16 mouse cellular contexts compared by ENCODE assay signal in the genomic region with DNA sequence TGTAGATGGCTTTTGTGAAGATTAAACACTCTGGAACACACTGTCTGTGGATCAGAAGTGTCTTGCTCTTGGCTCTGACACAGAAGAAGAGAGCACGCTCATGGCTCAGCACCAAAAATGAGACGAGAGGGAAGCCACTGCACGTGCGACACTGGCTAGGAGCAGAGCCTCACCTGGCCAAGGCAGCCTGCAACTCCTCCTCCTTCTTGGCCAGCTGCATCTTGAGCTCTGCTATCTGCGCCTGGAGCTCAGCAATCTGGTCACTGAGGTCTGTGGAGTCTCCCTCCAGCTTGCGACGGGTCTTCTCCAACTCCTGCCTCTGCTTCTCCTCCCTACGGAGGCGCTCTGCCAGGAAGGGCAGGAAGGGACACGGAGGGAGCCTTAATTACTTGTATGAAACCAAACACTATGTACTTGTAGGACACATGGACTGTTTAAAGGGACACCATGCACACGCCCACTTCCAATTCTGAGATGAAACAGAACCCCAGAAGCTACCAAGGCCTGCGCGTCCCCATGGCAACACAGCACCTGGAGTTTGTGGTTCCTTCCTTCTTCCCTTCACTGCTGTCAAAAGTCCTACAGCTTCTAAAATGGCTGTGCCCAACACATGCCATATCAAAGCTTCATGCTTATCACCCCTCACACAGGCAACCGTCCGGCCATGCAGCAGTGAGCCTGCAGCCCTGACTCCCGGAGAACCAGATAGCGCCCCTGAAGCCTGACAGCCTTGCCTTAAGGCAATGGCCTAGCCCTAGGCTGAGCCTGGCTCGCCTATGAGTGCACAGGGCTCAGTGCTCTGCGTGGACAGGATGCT. TPM values are rescaled to one million over a fixed set of nuclear protein-coding genes. Genes with fewer than 3 reads are reported as not detected.
DNase-seq lines count a peak whose midpoint lies in the region; ATAC-seq and TF ChIP-seq lines count a peak whose summit lies in the region.
"Had no signal": no experiment of that assay in that cellular context is flagged by ENCODE, and none has a peak within 500 bp of the region (broad histone marks: within the 10 kb centered on the region; RNA-seq: fewer than 3 reads in every experiment).

No protein-coding gene starts in this region.

- no peaks in the 10 kb centered on the region for H3K9me3 ChIP-seq in MEL (replicated peaks; ENCODE audit: insufficient read depth, low read length)
- H3K9me3 ChIP-seq in liver, embryonic 12.5 days (replicated peaks), result no peaks in the 10 kb centered on the region
- H3K9me3 ChIP-seq in forebrain, embryonic 11.5 days (ENCODE audit: control insufficient read depth, low read length), result no peaks in the 10 kb centered on the region
- H3K9me3 ChIP-seq: lung, embryonic 15.5 days; midbrain, embryonic 12.5 days had no signal

- H3K79me2 ChIP-seq in MEL (ENCODE audit: control insufficient read depth, insufficient read depth, low read length, poor library complexity), result no peaks in the 10 kb centered on the region

- no peak for TF ChIP-seq RAD21 in MEL (IDR thresholded peaks at IDR 0.05; ENCODE audit: low read depth, low read length)

- peak; percentile 98 for ATAC-seq in liver, embryonic 12.5 days
- 0 out of 2 replicates have a peak, but pooled peaks have one; percentile 3 for ATAC-seq in monocyte, adult 5-6 weeks (replicated peaks; ENCODE audit: insufficient number of reproducible peaks, low FRiP score, low TSS enrichment, poor library complexity, severe bottlenecking)
- ATAC-seq in forebrain, embryonic 11.5 days (replicated peaks; ENCODE audit: low FRiP score), result no peak
- ATAC-seq: hindbrain, postnatal 0 days had no signal

- WGBS in liver, embryonic 12.5 days (ENCODE audit: insufficient replicate concordance), result 50% methylated on average over 19 of the region's 19 CpGs
- 92% methylated on average over 19 of the region's 19 CpGs for WGBS in forebrain, embryonic 11.5 days

- no peak for TF ChIP-seq CTCF in MEL (IDR thresholded peaks at IDR 0.05 in 2 of 3, conservative IDR thresholded peaks at IDR 0.05 in 1 of 3; ENCODE audit: control insufficient read depth in 1 of 3, insufficient read depth in 1 of 3, low read depth in 2 of 3, low read length in 3 of 3, poor library complexity in 1 of 3, severe bottlenecking in 1 of 3)

- H3K27me3 ChIP-seq in MEL (ENCODE audit: control insufficient read depth in 1 of 2, insufficient read depth in 2 of 2, low read length in 2 of 2), result no peaks in the 10 kb centered on the region
- H3K27me3 ChIP-seq in liver, embryonic 12.5 days (replicated peaks), result no peaks in the 10 kb centered on the region
- no peaks in the 10 kb centered on the region for H3K27me3 ChIP-seq in forebrain, embryonic 11.5 days (ENCODE audit: control insufficient read depth, insufficient read depth, low read length)
- H3K27me3 ChIP-seq: lung, embryonic 15.5 days; midbrain, embryonic 12.5 days had no signal

- peaks cover 12 to 16% of the 10 kb centered on the region in 2 experiments for H3K36me3 ChIP-seq in MEL (ENCODE audit: control insufficient read depth in 1 of 2, insufficient read depth in 2 of 2, low read length in 2 of 2)
- H3K36me3 ChIP-seq in liver, embryonic 12.5 days, result peaks cover 99% of the 10 kb centered on the region
- peaks cover 14% of the 10 kb centered on the region; the same call in 1 of the 2 replicates for H3K36me3 ChIP-seq in forebrain, embryonic 11.5 days (ENCODE audit: control insufficient read depth, insufficient read depth, low read length)

- peak; percentile 90 for DNase-seq in MEL (ENCODE audit: low read depth, low spot score)
- DNase-seq in brain, adult 2 months (ENCODE audit: low read depth, low spot score), result peak; percentile 60
- no peak for DNase-seq in forebrain, embryonic 11.5 days (ENCODE audit: low spot score)
- no peak for DNase-seq in cerebellum, adult 9-11 months
- DNase-seq in testis, postnatal 10 days (ENCODE audit: low spot score), result no peak
- DNase-seq in right cerebral cortex, adult 2 months (ENCODE audit: low spot score in 2 of 2), result no peak
- DNase-seq: kidney, postnatal 4 days; thymus, postnatal 4 days had no signal

- peak overlapping the region; percentile 37 for H3K4me2 ChIP-seq in liver, embryonic 12.5 days
- no peak overlapping the region for H3K4me2 ChIP-seq in forebrain, embryonic 11.5 days (ENCODE audit: low read depth, low read length, severe bottlenecking)
- H3K4me2 ChIP-seq: lung, embryonic 15.5 days; midbrain, embryonic 12.5 days had no signal

- peaks cover 4 to 16% of the 10 kb centered on the region in 2 experiments; a peak in 3 of 4 replicates for H3K4me1 ChIP-seq in MEL (ENCODE audit: control insufficient read depth in 1 of 2, insufficient read depth in 2 of 2, low read length in 2 of 2)
- H3K4me1 ChIP-seq in liver, embryonic 12.5 days, result peaks cover 32% of the 10 kb centered on the region
- H3K4me1 ChIP-seq in forebrain, embryonic 11.5 days (replicated peaks; ENCODE audit: control insufficient read depth, insufficient read depth, low read length), result no peaks in the 10 kb centered on the region
- H3K4me1 ChIP-seq: lung, embryonic 15.5 days; midbrain, embryonic 12.5 days had no signal

- no peak overlapping the region for H3K4me3 ChIP-seq in MEL (ENCODE audit: control insufficient read depth in 1 of 2, insufficient read depth in 1 of 2, low read depth in 2 of 2, low read length in 2 of 2)
- H3K4me3 ChIP-seq in liver, embryonic 12.5 days, result no peak overlapping the region
- no peak overlapping the region for H3K4me3 ChIP-seq in forebrain, embryonic 11.5 days (ENCODE audit: low read depth, low read length)
- H3K4me3 ChIP-seq: erythroblast, embryonic 14.5 days; lung, embryonic 15.5 days; midbrain, embryonic 12.5 days had no signal

- no peak overlapping the region for H3K9ac ChIP-seq in MEL (ENCODE audit: control insufficient read depth, low read depth, low read length, poor library complexity, severe bottlenecking)
- peak overlapping the region; percentile 36; the same call in 1 of the 2 replicates for H3K9ac ChIP-seq in liver, embryonic 12.5 days
- H3K9ac ChIP-seq in forebrain, embryonic 11.5 days (ENCODE audit: low read length), result no peak overlapping the region; the same call in 1 of the 2 replicates
- H3K9ac ChIP-seq: lung, embryonic 15.5 days; midbrain, embryonic 12.5 days had no signal

- TF ChIP-seq EP300 in MEL (IDR thresholded peaks at IDR 0.05; ENCODE audit: low read depth in 1 of 2, low read length in 2 of 2), result peak; percentile 88 to 98

- H3K27ac ChIP-seq in MEL (ENCODE audit: control insufficient read depth, low read depth, low read length), result peak overlapping the region; percentile 33
- peak overlapping the region; percentile 86 for H3K27ac ChIP-seq in liver, embryonic 12.5 days
- no peak overlapping the region for H3K27ac ChIP-seq in forebrain, embryonic 11.5 days (ENCODE audit: low read depth, low read length)
- H3K27ac ChIP-seq: hindbrain, postnatal 0 days; lung, embryonic 15.5 days; midbrain, embryonic 12.5 days had no signal

- no peak; a peak in 1 of 4 replicates for TF ChIP-seq POLR2A in MEL (IDR thresholded peaks at IDR 0.05; ENCODE audit: control insufficient read depth in 1 of 2, insufficient read depth in 1 of 2, low read depth in 1 of 2, low read length in 2 of 2, poor library complexity in 1 of 2)

TF ChIP-seq in MEL, 35 proteins besides CTCF, POLR2A, EP300 and RAD21 (continues in another document):
- TF ChIP-seq MAX (IDR thresholded peaks at IDR 0.05; ENCODE audit: low read length) (peak; percentile 82), ETS1 (IDR thresholded peaks at IDR 0.05; ENCODE audit: low read depth, low read length) (peak; percentile 89), JUND (IDR thresholded peaks at IDR 0.05; ENCODE audit: low read depth, low read length) (no peak), KAT2A (conservative IDR thresholded peaks at IDR 0.05; ENCODE audit: low read depth, low read length) (no peak), TBP (IDR thresholded peaks at IDR 0.05; ENCODE audit: low read depth, low read length) (no peak), E2F4 (IDR thresholded peaks at IDR 0.05; ENCODE audit: borderline replicate concordance, low read depth, low read length) (no peak), MAZ (IDR thresholded peaks at IDR 0.05; ENCODE audit: low read depth, low read length) (0 out of 2 replicates have a peak, but pooled peaks have one; percentile 29), ELF1 (IDR thresholded peaks at IDR 0.05; ENCODE audit: low read depth, low read length) (no peak; the same call in 1 of the 2 replicates), HCFC1 (IDR thresholded peaks at IDR 0.05; ENCODE audit: low read depth, low read length) (0 out of 2 replicates have a peak, but pooled peaks have one; percentile 24), MXI1 (IDR thresholded peaks at IDR 0.05; ENCODE audit: low read depth, low read length) (peak; percentile 95), NRF1 (IDR thresholded peaks at IDR 0.05; ENCODE audit: insufficient read depth, low read depth, low read length, poor library complexity, severe bottlenecking) (no peak), ZC3H11A (IDR thresholded peaks at IDR 0.05; ENCODE audit: low read depth, low read length) (no peak; the same call in 1 of the 2 replicates), ZNF384 (IDR thresholded peaks at IDR 0.05; ENCODE audit: low read depth, low read length) (no peak), POLR2AphosphoS2 (IDR thresholded peaks at IDR 0.05; ENCODE audit: low read length) (no peak), SIN3A (IDR thresholded peaks at IDR 0.05; ENCODE audit: low read length) (peak; percentile 97), MYB (IDR thresholded peaks at IDR 0.05; ENCODE audit: low read depth, low read length) (peak; percentile 91), UBTF (IDR thresholded peaks at IDR 0.05; ENCODE audit: borderline replicate concordance, insufficient read depth, low read depth, low read length) (no peak), SMC3 (IDR thresholded peaks at IDR 0.05; ENCODE audit: low read depth, low read length) (no peak), BHLHE40 (IDR thresholded peaks at IDR 0.05; ENCODE audit: borderline replicate concordance, low read depth, low read length) (peak; percentile 77)

RNA-seq across cellular contexts. Expression of gene Apol8, which starts 16.5 kb away (rescaled TPM):
- 0.39 and 1.4 TPM in 2 replicates for total RNA-seq in MEL (2012; rRNA removed)
- under 1 TPM in 1 of 2 experiments, not detected in 1; 0.74 TPM for polyA plus RNA-seq in MEL (2012; ENCODE audit: insufficient read depth in 1 of 2, insufficient read length in 2 of 2, low read depth in 1 of 2, low replicate concordance in 2 of 2, missing spikeins in 1 of 2)
- polyA plus RNA-seq in liver, embryonic 12.5 days (2016; fragmentation: Nextera tagmentation; extraction: Ambion mirVana), result 25.8 and 26.7 TPM in 2 replicates
- total RNA-seq in monocyte, adult 5-6 weeks (2017), result 2.9 to 6.6 TPM (median 4.8 TPM) in 3 replicates
- 0.16 and 0.21 TPM in 2 replicates for polyA plus RNA-seq in forebrain, embryonic 11.5 days (2014; fragmentation: Nextera tagmentation; extraction: Ambion mirVana)
- total RNA-seq: granulocyte monocyte progenitor cell, adult 5-6 weeks had no signal
- polyA plus RNA-seq: lung, embryonic 15.5 days had no signal

RNA-seq across cellular contexts. Expression of gene Apol9b, which starts 44.5 kb away (rescaled TPM):
- total RNA-seq in MEL (2012; rRNA removed), result not detected in 2 replicates
- polyA plus RNA-seq in MEL (2012; ENCODE audit: insufficient read depth in 1 of 2, insufficient read length in 2 of 2, low read depth in 1 of 2, low replicate concordance in 2 of 2, missing spikeins in 1 of 2), result not detected
- not detected in 2 replicates for polyA plus RNA-seq in liver, embryonic 12.5 days (2016; fragmentation: Nextera tagmentation; extraction: Ambion mirVana)
- total RNA-seq in monocyte, adult 5-6 weeks (2017), result 0.39 to 2.0 TPM in 2 of 3 replicates, not detected in the other
- not detected in 2 replicates for polyA plus RNA-seq in forebrain, embryonic 11.5 days (2014; fragmentation: Nextera tagmentation; extraction: Ambion mirVana)
- total RNA-seq: granulocyte monocyte progenitor cell, adult 5-6 weeks had no signal
- polyA plus RNA-seq: erythroblast, embryonic 14.5 days; lung, embryonic 15.5 days; midbrain, embryonic 12.5 days; neural tube, embryonic 11.5 days had no signal

Comparison
In these comparisons a context has a peak if more than half of its experiments do, and no peak if none do; other contexts are left out.
1. DNase-seq: peak in MEL (single experiment) and brain, adult 2 months (single experiment); none in forebrain, embryonic 11.5 days (single experiment), cerebellum, adult 9-11 months (single experiment), testis, postnatal 10 days (single experiment) and right cerebral cortex, adult 2 months (0 of 2).
2. RNA of gene Apol8, which starts 16.5 kb away (polyA plus RNA-seq): 25.8 to 26.7 TPM in liver, embryonic 12.5 days; 0.74 TPM in MEL and 0.16 to 0.21 TPM in forebrain, embryonic 11.5 days; every median in the first group is over 10 times any median in the second.